Mouse (Mus musculus): ENCODE data around the gene Arf1.

Gene Arf1

GRCm38 (mm10) chr11:59192059-59192386 lies 36.0 kb downstream of the Arf1 start, which contains the start of gene Guk1:
TSS of gene Guk1 (minus strand) at chr11:59192212.
- no peak for DNase-seq (ENCODE audit: low read depth, low spot score)

- peak; percentile 91 for DNase-seq (ENCODE audit: low read depth, low spot score)
These were observed 36.6 kb downstream of the Arf1 start for GRCm38 (mm10) chr11:59191231-59192058.

- DNase-seq (ENCODE audit: low read depth, low spot score): no peak
These were observed 40.4 kb downstream of the Arf1 start for GRCm38 (mm10) chr11:59187706-59188105.

DNA sequence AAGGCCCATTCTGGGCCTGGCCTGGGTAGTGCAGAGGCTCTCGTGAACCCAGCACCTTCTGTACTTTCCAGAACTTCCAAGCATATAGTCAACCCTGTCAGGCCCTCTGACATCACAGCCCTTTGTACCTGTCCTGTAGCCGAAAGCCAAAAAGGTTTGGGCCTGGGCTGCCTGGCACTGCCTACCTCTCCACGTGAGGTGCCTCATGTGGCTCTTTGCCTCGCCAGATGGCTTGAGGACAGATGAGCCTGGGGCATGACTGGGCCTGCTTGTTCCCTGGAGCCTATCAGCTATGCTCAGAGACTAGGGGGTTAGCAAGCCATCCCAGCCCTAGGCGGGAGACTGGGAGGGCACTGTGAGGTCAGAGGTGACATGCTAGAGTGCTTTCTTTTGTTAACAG lies 42.6 kb downstream of the Arf1 start:
- no peak for DNase-seq (ENCODE audit: low read depth, low spot score)

DNA sequence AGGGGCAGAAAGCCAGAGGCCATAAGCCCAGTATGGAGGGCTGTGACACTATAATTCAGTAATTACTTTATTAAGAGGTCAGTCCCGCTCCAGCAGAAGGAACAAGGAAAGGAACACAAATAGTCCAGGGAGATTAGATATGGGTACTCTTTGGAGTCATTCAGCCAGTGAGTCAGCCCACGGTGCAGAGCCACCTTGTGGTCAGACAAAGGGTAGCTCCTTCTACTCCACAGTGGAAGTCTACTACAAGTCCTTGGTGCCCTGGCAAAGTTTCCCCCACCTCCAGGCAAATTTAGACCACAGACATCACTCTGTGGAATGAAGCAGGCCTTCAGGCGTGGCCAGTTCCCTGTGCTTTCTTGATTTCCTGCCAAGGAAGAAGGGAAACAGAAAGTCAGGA lies 44.2 kb downstream of the Arf1 start:
- DNase-seq (ENCODE audit: low read depth, low spot score): no peak

DNA sequence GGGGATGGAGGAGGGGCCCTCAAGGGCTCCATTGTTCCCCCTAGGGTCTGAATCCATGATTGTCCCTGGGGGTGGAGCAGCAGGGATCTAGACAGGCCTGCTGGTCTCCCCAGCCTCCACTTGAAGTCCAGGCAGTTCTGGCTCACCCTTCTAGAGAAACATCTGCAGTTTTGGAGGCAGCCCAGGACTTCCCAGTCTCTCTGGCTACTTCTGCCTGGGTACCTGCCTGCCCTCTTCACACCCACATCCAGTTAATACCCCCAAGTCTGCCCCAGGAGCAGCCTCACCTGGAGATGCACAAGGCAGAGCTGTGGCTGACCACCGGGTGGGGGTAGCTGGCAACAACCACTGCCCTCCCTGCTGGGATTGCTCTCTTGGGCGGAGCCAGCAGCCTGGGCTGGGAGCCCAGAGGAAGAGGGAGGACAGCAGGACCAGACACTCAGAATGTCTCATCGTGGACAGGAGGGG lies 45.2 kb downstream of the Arf1 start, which contains the start of gene Gjc2:
Gene Gjc2 (minus strand): TSS at position 350 of the 468 bp plus-strand sequence.
- DNase-seq (ENCODE audit: low read depth, low spot score): no peak

- DNase-seq (ENCODE audit: low read depth, low spot score): no peak
These were observed 51.1 kb downstream of the Arf1 start for GRCm38 (mm10) chr11:59176921-59177320.

GRCm38 (mm10) chr11:59176475-59176874 lies 51.6 kb downstream of the Arf1 start:
- DNase-seq (ENCODE audit: low read depth, low spot score): no peak

DNA sequence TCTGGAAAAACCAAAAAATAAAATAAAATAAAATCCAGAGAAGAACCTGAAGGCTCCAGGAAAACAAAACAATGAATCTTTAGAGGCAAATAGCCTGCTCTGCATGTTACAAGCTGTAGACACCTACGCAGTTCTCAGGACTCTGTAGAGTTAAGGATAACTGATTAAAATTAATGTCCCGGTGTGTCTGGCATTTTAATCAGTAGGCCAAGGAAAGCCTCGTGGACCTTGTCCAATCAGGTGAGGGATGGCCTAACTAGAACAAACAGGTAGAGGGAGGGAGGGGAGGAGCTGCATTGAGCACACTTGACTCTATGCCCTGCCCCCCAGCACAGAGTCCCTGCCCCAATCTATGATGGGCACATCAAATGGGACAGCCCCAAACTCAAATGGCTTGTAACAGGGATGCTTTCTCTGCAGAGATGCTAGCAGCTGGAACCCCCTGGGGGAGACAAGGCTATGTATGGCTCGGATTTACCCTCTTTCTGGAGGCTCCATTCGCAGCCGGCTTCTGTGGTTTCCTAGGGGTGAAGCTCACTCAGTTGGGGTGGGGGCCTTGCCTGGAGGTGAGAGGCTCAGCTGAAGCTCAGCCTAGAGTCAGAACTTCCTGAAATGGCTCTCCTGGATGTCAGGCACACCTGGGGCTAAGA lies 53.8 kb downstream of the Arf1 start:
- no peak for DNase-seq (ENCODE audit: low read depth, low spot score)

DNA sequence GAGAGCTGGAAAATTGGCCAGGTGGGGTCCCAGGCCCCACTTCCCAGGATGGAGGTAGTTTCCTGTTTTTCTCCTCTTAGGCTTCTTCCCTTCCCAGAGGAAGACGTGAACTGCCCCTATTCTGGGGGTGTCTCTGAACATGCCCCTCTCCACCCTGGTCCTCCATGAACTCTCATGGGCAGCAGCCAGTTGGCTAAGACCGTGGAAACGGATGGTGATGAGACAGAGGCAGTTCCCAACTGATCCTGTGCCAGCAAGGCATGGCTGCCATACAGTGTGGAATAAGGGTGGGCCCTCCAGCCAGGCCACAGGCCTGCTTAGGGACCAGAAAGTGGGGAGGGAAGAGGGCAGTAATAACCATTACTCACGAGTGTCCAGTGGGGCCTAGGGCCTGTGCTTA lies 57.5 kb downstream of the Arf1 start:
- no peak for DNase-seq (ENCODE audit: low read depth, low spot score)

DNA sequence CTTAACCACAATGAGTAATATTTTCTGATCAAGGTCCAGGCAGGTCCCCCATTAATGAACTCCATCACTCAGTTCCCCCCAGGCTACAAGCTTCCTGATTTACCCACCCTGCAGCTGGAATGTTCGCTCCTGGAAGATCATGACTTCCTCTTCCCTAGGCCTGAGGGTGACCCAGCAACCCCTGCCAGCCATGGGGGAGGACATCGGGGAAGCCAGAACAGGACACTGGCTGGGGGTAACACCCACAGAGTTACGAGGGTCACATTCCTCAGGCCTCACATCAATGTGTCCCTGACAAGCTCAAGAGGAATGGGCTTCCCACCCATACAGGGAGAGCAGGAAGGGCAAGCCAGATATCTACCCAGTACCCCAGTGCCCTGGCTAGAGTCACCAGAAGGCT lies 58.3 kb downstream of the Arf1 start:
- DNase-seq (ENCODE audit: low read depth, low spot score): no peak

DNA sequence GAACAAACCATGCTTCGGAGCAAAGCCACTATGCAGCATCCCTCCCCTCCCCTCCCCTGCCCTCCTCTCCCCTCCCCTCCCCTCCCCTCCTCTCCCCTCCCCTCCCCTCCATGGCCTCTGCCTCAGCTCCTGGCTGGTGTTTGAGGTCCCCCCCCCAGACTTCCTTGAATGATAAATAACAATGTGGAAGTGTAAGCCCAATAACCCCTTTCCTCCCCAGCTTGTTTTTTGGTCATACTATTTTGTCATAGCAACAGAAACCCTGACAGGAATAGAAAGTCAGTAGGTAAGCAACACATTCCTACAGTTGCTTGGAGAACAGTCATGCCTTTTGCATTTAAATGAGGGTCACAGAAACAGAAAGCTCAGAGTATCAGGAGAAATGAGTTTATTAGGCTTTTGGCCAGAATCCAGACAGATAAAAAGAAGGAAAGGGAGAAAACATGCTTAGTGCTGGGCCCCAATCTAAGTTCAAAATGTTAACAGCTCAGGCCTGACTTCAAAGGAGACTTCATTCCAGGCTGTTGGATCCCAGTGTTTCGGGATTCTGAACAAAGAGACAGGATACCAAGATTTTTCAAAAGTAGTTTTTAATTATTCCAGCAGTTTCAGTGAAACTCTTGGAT lies 62.3 kb downstream of the Arf1 start:
- no peak for DNase-seq (ENCODE audit: low read depth, low spot score)

DNA sequence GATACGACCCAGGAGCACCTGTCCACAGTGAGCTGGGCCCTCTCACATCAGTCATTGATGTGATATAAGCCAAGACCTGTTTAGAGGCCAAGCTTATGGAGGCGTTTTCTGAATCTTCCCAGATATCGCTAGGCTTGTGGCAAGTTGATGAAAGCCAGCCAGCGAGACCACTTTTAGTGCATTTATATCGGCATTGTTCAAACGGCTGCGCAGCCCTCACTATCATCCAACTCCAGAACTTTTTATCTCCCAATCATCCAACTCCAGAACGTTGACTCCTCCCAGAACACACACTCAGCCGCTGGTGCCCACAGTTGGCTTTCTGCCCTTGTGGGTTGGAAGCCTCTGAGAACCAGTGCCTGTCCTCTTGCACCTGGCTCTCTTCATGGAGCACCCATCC lies 63.7 kb downstream of the Arf1 start:
- DNase-seq (ENCODE audit: low read depth, low spot score): no peak

DNA sequence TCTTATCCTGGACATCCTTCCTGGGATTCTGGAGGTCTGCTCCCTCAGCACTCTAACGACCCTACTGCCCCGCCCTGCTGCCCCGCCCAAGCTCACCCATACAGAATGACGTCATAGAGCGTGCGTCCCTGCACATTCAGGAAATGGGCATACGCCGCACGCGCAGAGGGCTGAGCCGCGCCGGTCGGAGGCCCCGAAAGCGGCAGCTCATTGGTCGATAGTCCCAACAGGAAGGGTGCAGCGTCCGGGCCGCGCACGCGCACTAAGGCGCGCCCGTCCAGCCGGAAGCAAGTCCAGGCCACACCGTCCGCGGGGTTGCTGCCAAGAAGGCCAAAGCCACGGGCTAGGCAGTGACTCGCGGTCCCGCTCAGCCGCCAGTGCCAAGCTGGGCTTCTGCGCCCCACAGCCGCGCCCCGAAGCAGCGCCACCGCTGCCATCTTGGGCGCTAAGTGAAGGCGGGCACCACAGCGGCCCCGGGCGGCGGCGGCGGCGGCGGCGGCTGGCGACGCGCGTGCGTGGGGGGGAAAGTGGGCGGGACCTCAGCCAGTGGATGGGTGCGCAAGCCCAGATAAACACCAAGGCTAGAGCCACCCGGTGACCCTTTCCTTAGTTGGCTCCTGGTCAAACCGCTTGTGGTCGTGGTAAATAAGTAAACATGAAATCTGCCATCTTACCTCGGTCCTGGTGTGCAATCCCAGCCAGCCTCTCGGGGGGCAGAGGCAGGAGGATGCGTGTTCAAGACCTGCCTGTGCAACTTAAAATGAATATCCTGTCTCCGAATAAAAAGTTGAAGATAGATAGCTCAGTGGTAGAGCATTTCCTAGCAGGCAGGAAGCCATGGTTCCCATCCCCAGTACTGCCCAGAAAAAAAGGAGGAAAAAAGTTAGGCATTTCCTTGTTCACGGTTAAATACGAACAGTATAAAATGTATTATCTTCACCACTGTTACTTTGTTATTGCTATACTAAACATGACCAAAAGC lies 64.5 kb downstream of the Arf1 start, which contains the start of gene Iba57:
Gene Iba57 (minus strand): TSS at position 485 of the 982 bp plus-strand sequence.
- DNase-seq (ENCODE audit: low read depth, low spot score): peak; percentile 98

GRCm38 (mm10) chr11:59162443-59163254 lies 65.4 kb downstream of the Arf1 start:
- no peak for DNase-seq (ENCODE audit: low read depth, low spot score)

Measured in WW6 (cell line).